Mouse (Mus musculus): ENCODE results near the gene B4galnt1.

DNA sequence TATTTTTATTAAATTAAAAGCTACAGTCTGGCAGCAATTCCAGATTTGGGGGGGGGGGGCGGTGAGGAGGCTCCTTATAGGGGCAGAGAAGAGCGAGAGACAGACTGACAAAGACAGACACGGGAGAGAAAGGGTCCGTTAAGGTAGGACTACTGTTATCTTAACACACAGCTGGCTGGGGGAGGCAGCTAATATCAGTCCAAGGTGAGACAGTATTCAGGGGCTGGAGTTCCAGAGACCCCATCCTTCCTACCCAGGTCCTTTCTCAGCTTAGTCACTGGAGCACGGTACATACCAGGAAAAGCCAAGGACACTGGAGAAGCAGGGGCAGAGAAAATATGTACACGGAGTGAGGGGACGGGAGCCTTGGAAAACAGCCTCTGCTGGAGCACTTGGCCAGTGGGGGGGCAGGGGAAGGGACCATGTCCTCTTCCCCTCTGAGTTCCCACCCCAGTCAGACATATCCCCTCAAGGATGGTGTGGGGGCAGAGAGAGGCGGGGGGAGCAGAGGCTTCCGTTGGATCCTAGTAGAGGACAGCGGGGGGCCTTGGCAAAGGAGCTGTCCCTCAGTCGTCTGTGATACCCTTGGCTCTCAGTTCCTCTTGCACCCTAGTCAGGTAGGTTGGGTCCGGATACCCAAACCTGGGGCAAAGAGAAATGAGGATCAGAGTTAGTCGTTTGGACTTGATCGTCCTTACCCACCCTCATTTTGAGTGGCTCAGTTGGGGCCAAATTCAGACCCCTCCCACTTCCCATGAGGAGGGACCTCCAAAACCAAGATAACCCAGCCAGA is 25.6 kb downstream of the B4galnt1 start:
- TF ChIP-seq CTCF (IDR thresholded peaks at IDR 0.05; ENCODE audit: low read depth) (no peak), EP300 (optimal IDR thresholded peaks at IDR 0.05) (no peak)

Data from stomach, postnatal 0 days (tissue).